Mouse (Mus musculus): Measurements from ENCODE around the gene Mxd1.

Mxd1 gene

DNA sequence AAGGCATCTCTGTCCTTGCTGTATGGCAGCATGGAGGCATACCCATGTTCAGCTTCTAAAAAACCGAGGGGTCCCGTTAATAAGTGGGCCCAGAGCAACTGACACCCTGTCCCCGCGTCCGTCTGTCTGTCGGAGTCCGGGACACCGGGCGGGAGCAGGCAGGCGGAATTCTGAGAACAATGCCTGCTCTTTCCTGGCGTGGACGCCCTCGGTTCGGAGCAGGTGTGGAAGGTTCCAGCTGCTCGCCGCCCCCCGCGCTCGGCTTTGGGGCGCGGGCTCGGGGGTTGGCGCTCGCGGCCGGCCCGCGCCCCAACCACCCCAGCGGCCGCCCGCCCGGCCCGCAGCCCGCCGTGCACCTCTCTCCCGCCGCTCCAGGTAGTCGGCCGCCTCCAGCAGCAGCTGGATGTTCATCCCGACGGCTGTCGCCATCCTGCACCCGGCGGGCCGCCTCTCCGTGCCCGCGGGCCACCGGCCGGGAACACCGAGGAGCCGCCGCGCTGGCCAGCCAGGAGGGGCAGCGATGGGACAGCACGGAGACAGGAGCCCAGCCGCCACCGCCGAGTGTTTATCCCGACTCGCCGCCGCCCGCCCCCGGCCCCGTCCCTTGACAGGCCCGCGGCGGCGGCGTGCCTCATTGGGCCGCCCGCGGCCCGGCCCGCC, at the start of gene Mxd1:
Gene Mxd1, minus strand, starts transcription at position 582 of the 660 bp plus-strand sequence.
- DNase-seq (ENCODE audit: extremely low spot score): peak; percentile 4

DNA sequence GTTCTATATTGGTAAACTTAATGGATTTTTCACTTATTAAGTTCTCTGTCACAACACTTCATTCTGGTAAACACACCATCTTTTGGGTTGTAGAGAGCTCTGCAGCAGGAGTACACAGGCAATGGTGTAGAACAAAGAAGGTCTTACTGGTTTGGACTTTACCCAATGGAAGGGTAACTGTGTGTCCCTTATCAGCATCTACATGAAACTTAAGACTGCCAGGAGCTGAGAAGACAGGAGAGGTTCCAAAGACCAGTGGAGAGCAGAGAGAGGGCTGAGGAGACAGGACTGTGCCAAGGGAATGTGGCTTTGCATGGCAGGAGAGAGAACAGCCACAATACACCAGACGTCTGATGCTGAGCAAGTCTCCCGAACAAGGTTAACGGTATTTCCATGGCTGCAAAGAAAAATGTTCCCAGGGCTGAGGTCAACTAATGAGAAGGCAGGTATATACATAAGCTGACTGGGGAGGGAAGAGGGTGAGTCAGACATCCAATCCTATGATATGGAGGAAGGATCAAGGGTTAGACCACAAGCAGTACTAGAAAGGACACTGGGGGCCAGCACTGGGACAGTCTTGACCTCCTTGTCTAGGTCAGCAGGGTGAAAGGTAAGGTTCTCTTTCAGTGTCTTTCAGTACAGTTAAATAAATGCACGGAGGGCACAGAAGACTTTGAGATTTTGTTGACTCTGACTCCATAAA, 39.3 kb upstream of the Mxd1 start:
- no peak for DNase-seq (ENCODE audit: extremely low spot score)

DNA sequence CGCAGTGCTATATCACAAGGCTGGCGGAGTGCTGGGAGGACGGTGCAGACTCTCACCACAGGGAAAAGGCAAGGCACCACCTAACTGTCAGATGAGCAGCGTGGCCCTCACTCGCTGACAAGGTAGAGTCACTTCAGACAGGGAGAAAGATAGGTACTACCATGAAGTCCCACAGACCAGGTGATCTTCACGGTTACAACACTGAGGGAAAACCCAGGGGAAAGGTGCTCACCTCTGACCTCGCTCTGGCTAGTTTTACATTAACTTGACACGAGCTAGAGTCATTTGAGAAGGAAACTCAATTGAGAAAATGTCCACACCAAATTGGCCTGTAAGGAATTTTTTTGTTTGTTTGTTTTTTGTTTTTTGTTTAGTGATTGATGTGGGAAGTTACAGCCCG, 33.6 kb upstream of the Mxd1 start:
- DNase-seq (ENCODE audit: extremely low spot score): no peak

DNA sequence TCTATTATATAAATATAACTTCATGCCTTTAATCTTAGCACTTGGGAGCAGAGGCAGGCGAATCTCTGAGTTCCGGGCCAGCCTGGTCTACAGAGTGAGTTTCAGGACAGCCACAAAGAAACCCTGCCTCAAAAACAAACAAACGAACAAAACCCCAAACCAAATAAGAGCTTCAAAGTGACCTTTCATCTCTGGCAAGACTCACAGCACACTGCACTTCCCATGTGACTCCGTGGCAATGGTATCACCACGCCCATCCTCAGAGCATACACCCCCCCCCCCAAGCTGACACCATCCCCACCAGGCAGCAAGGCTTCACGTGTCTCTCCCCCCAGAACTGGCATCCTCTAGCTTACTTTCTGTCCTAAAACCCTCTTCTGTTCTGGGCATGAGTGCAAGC, 28.9 kb upstream of the Mxd1 start:
- DNase-seq (ENCODE audit: extremely low spot score): no peak

DNA sequence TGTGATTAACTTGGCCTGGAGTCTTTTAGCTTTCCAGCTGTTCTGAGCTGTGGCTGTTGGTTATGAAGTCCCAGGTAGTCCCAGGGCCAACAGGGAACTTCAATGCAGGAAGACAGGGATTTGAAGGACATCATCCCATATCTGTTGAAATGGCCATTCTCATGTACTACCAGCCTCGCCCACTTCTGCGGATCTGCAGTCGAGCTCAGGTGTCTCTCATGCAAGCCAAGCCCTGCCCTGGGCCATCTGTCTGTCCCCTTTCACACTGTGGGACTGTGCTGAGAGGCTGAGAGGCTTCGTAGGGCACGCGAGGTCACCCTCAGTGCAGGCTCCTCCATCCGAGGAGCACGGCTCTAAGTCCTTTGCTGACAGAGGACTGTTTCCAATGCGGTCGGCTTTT, 27.3 kb upstream of the Mxd1 start:
- no peak for DNase-seq (ENCODE audit: extremely low spot score)

DNA sequence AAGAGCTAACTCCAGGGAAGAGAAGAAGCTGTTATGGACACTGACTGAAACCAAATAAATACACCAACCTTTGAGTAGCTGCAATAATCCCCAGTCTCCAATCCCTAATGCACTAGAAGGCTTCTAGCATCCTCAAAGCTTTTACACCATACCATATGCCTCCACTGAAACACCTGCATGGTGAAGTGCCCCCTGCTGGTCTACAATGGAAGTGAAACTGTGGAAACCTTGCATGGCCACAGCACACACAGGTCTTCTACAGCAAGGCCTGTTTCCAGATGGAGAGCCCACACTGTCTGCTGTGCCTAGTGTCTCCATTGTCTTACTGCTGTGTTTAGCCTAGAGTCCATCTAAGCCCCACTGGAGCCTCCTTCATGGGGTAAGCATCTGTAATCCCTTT, 25.5 kb upstream of the Mxd1 start:
- peak; percentile 51 for DNase-seq (ENCODE audit: extremely low spot score)

DNA sequence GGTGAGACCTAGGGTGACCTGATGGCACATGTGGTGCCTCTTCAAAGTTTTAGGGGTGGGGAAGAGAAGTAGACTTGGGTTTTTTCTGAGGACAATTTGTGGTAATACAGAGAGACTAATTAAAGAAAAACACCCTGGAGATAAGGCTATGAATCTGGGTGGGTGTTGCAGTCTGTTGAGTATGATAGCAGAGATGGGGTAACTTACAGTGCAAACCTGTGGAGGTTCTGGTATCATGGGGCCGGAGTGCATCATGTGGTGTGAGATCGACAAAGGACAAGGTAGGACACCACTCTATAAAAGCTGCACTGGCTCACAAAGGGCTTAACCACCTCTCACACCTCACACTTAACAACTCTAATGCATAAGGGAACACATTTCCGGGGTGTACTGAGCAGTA, 20.7 kb upstream of the Mxd1 start:
- DNase-seq (ENCODE audit: extremely low spot score): no peak

DNA sequence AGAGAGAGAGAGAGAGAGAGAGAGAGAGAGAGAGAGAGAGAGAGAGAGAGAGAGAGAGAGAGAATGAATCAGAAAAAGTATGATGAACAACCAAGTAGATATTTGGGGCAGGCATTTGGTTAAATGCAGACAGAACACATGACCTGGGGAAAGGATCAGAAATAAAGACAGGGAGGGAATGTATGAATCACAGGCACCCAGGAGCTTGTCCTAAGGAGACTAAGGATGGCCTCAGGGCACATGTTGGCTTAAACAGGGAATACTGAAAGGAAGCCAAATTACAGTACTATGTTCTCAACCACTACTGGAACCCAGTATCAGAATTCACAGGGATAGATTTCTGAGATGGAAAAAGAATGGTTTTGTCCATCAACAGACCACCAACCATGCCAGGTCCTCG, 18.0 kb upstream of the Mxd1 start:
- DNase-seq (ENCODE audit: extremely low spot score): no peak

DNA sequence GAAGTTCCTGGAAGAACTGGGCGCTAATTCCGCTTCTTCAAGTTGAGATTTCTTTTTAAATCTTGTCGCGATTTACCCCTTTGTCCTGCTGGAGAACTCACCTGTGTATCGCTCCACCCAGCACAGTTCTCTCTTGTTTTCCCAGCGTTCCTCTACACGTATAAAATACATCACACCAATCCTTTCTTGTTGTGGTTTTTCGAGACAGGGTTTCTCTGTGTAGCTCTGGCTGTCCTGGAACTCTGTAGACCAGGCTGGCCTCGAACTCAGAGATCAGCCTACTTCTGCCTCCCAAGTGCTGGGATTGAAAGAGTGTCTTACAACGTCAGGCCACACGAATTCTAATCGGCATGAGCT, 15.7 kb upstream of the Mxd1 start:
- no peak for DNase-seq (ENCODE audit: extremely low spot score)

DNA sequence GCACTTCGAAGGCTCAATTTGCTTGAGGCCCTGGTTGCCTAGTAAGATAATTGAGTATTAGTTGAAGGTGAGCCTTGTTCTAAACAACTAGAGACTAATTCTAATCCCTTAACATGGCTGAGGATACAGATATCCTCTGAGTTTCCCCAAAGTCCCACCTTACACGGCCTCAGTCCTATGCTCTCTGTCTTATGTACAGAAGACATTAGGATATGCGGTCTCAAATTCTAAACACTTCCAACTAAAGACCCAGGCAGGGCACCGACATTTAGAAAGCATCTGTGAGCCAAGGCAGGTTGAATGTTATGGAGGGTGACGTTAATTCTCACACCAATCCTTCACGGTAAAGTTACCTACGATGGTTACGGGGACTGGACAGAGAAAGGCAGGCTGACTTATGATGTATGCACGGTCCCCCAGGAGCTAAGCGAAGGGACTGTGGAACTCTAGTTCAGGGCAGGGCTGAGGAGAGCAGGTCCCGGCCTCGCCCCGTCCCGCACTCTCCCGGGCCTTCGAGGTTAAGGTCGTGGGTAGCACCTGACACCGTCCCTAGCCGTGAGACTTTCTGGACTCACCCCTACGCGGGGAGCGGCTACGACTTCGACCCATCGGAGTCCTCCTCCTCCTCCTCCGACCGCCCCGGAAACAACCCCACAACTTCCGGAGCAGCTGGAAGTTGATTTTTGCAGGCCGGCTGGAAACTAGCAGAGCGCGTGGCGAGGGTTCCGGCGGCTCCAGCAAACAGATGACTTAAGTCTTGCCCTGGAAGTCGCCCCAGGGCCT, 15.1 kb upstream of the Mxd1 start, which contains the start of gene Snrnp27:
Gene Snrnp27, minus strand, starts transcription at position 651 of the 783 bp plus-strand sequence.
- DNase-seq (ENCODE audit: extremely low spot score): peak; percentile 95

DNA sequence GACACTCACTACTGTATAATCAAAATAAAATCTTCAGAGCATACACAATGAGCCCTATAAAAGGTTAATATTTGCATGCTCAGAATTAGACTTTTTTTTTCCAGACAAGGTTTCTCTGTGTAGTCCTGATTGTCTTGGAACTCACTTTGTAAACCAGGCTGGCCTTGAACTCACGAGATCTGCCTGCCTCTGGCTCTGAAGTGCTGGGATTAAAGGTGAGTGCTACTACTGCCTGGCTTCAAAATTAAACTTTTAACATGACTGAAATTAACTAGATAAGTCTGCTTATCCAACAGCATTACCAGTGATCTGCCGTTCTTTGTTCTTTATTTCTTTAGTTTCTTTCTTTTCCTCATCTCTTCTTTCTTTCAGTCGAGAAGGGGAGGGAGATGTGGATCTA, 12.3 kb upstream of the Mxd1 start:
- no peak for DNase-seq (ENCODE audit: extremely low spot score)

DNA sequence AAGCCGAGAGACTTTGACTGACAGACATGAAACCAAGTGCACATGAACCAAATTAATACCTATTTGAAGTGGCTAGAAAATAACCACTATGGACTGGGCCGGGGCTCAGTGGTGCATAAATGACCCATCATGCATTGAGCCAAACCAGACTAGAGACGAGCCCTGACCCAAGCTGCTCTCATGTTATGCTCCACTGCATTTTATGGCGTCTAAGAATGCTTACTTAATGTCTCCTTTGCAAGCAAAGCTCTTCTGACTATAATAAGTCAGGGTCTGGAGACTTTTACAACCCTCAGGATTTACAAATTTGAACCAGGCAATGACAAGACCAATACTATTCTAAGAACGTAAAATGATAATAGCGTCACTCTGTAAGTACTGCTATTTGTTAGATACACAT, 9.4 kb upstream of the Mxd1 start:
- no peak for DNase-seq (ENCODE audit: extremely low spot score)

DNA sequence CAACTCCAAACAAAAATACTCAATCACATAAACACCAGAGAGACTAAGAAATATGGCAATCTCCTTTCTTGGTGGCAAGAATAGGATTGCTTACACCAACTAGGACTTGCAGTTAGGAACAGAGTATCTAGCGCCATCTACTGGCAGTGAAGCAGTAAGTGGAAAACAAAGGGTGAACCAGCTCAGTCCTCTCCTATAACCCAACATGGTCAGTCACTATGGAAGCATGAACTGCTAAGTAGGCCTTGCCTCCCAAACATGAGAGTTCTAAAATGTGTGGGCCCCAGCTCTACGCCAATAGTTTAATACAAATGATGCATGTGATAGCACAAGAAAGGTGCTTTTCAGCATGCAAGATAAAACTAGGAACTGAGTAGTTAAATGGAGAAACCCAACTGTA, 1.9 kb upstream of the Mxd1 start:
- peak; percentile 58 for DNase-seq (ENCODE audit: extremely low spot score)

DNA sequence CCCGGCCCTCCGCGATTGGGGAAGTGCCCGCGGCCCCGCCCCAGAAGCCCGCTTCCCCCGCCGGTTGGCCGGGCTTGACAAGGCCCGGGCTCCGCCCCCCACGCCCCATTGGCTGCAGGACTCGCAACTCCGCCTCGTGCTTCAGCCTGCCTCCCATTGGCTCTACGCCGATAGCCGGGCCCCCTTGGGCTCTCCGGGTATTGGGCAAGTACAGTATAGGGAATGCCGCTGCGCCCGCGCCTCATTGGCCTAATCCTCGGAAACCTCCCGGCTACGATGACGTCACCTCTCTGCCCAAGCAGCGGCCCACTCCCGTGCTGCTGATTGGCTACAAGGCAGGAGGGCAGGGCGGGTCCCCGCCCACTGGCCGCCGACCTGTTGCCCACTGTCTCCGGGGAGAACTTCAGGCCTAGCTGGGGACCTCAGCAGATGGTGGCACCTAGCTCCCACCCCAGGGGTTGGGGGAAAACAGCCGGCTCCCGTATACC, 323 bp upstream of the Mxd1 start:
- DNase-seq (ENCODE audit: extremely low spot score): peak; percentile 99

DNA sequence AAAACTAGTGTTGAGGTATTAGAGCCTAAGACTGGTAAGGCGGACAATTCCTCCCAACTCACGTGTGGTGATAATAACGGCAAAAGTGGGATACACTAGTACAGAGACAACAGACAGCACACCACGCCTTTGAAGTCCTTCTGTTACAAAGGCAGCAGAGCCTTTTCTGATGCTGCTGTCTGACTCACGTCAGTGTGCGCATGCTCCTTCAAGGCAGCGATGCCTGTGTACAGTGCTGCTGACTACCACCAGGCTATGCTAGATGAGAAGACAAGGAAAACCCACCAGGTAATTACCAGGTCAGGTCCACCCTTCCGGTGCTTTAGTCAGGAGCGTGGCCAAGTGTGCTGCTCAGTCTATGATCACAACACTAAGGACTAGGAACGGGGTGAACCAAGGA, 1.9 kb downstream of the Mxd1 start:
- DNase-seq (ENCODE audit: extremely low spot score): no peak

DNA sequence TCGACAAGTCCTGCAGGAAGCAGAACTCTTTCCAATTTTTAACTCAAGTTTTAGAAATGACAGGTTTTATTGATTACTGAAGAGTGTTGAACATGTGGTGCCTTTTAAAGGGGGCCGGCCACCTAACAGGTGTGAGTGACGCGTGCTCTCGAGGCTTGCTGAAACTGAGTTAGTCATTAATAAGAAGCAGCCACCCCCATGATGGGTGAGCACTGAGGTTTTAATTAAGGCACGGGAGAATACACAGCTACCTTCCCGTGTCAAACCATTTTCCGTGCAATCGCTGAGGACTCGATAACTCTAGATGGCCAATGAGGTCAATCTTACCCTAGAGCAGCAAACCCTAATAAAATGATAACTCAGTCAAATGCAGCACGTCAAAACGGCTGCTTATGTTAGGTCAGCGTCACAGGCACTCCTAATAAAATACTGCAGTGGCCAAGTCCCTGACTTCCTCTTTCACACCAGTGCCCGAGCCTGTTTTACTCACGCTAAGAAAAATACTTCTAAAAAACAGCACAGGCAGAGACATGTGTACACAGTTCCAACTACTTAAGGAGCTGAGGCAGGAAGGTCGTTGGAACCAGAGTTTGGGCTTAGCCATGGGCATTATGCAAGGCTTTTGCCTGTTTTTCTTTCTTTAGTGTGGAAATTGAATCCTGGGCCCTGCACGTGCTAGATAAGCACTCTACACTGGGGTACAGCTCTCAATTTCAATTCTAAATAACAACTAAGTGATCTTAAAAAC, 3.2 kb downstream of the Mxd1 start:
- no peak for DNase-seq (ENCODE audit: extremely low spot score)

DNA sequence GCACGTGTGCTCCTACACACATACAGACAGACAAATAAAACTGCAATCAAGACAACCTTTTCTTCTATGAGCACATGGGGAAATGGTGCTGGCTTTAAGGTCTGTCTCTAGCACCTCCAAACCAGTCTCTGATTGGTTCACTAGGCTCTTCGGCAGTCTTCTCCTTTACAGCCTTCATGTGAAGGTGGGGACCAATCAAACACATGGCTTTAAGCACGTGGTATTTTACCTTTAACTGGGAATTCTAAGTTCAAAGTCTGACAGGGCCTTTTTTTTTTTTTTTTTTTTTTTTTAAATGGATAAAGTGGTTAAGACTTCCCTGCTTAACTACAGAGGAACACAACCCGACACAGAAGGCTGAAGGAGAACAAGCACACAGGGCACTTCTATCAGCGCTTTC, 3.9 kb downstream of the Mxd1 start:
- DNase-seq (ENCODE audit: extremely low spot score): no peak

DNA sequence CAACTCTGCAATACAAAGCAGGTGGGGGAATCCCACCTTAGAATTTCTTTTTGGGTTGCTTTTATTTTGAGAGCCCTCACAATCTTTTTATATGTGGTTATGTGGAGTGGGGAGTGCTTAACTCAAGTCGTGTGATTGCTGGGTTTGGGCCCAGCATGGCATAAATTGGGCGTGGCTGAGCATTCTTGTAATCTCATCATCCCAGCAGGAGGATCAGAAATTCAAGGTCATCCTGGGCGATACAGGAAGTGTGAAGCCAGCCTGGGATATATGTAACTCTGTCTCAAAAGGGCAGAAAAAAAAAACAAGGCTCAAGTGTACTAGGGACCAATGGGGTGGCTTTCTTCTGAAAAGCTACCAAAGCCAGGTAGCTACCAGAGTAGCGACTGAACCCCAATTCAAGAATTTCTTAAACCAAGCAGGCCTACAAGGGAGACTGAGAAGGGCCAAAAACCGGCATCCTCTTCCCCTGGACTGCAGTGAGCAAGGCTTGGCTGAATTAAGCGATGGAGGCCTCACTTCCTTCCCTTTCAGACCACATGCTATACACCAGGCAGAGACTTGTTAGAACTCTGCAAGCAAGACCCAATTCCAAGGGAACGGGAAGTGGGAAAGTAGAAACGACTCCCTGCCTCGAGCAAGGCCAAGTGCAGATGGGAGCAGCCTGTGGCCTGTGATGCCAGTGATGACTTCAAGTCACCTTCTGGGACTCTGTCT, 8.6 kb downstream of the Mxd1 start:
- no peak for DNase-seq (ENCODE audit: extremely low spot score)

DNA sequence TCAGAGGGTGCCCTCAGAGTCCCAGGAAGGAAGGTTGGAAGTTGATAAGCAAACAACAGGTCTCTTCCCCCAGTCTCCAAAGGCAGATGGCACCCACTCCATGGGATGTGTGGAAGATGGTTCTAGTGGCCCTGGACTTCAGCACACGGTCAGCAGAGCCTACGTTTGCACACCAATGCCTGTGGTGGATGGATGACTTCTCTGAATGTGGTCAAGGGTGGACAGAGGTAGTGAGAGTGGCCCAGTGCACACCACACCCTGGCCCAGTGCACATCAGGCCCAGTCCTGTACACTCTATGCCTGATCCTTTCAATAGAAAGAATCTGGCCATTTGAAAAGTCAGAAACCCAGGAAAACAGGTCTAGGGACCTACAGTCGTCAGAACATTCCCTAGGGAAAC, 10.5 kb downstream of the Mxd1 start:
- no peak for DNase-seq (ENCODE audit: extremely low spot score)

DNA sequence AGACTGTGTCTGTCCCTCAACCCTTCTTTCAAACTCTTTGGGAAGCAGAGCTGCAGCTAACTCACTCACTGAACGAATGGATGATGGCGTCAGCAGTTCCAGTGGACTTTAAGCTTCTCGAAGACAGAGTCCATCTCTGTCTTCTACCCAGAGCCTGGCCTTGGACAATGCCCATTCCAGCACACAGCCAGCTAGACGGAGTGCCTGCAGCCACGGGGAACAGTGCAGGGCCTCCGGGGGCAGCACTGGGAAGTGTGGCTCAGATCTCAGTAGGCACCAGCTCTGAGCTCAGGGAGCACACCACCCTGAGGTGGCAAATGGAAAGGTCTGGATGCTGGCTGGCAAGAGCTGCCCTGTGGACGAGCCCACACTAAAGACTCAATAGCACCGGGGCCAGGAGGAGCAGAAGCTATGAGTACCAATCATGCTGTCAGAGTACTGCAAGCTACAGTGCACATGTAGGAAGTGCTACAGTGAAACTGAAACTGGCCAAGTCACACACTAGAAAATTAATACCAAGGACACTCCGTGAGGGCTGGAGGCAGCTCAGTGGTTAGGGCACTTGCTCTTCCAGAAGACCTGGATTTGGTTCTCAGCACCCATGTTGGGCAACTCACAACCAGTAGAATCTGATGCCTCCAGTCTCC, 14.6 kb downstream of the Mxd1 start:
- no peak for DNase-seq (ENCODE audit: extremely low spot score)

DNA sequence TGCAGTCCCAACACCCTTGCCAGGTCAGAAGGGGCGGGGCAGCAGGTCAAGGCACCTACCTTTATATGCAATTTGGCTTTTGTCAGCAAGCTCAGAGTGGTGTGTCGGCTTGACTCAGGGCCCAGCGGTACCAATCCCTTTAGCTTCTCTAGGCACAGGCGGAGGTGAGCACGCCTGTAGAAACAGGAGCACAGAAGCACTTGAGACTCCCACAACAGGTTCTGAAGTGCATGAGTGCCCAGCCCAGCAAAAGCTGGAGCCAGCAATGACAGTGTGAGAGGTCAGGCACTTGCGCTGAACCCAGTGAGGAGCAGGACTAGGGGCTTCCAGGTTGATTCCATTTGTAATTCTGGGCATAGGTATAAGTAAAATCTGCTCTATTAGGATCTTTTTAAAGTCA, 15.9 kb downstream of the Mxd1 start:
- no peak for DNase-seq (ENCODE audit: extremely low spot score)
